Mouse (Mus musculus) ES-Bruce4 (cell line): ENCODE measurements around the gene Ap2b1.

Source experiments
- CTCF ChIP-seq: IDR thresholded peaks from one replicate; pipeline ENCODE4 v1.8.1; 2011; ENCODE audit warnings: low read depth, low read length
- EP300 ChIP-seq: IDR thresholded peaks from 2 replicates; pipeline ENCODE4 v1.6.1; 2011; ENCODE audit warnings: low read depth, low read length; ENCODE audit not compliant: insufficient read depth

- TF ChIP-seq CTCF (no peak), EP300 (no peak)
These were observed 3.3 kb downstream of the Ap2b1 start for GRCm38 (mm10) chr11:83302124-83302523.
